Mouse (Mus musculus) liver, embryonic 14.5 days (tissue): ENCODE measurements around the gene Mb21d2.

Experiments used
- CTCF ChIP-seq: IDR thresholded peaks from 2 replicates; pipeline ENCODE4 v1.5.1; 2016; ENCODE audit warnings: antibody characterized with exemption, low read depth, control low read depth
- EP300 ChIP-seq: IDR thresholded peaks from 2 replicates; pipeline ENCODE4 v1.6.1; 2016; ENCODE audit warnings: antibody characterized with exemption, low read depth

GRCm38 (mm10) chr16:28911414-28912050 is 17.9 kb downstream of the Mb21d2 start:
- TF ChIP-seq CTCF (no peak), EP300 (no peak)
